Mouse (Mus musculus): Measurements from ENCODE around the gene Amd1.

- no peak for TF ChIP-seq REST (IDR thresholded peaks at IDR 0.05; ENCODE audit: insufficient read depth, insufficient read length)
- no peak for TF ChIP-seq MAX (IDR thresholded peaks at IDR 0.05; ENCODE audit: low read depth)
- no peak for TF ChIP-seq POLR2AphosphoS2 (IDR thresholded peaks at IDR 0.05; ENCODE audit: insufficient read length, low read depth)
- TF ChIP-seq MYOG (IDR thresholded peaks at IDR 0.05; ENCODE audit: control insufficient read depth in 1 of 3, insufficient read depth in 1 of 3, insufficient read length in 2 of 3, low read depth in 2 of 3), result no peak
- no peak for TF ChIP-seq USF1 (IDR thresholded peaks at IDR 0.05; ENCODE audit: low read depth)
- no peak for TF ChIP-seq POLR2A (IDR thresholded peaks at IDR 0.05; ENCODE audit: insufficient read length, low read depth)
- no peak for TF ChIP-seq SRF (IDR thresholded peaks at IDR 0.05; ENCODE audit: control insufficient read depth, insufficient read length, low read depth)
- no peak for TF ChIP-seq TCF12 (IDR thresholded peaks at IDR 0.05; ENCODE audit: insufficient read depth, poor library complexity, severe bottlenecking)
- TF ChIP-seq E2F4 (IDR thresholded peaks at IDR 0.05; ENCODE audit: insufficient read depth), result no peak
- TF ChIP-seq CEBPB (IDR thresholded peaks at IDR 0.05; ENCODE audit: insufficient read depth, poor library complexity, severe bottlenecking), result no peak
- TF ChIP-seq MYOD1 (IDR thresholded peaks at IDR 0.05; ENCODE audit: control insufficient read depth in 1 of 3, insufficient read length in 2 of 3, low read depth in 2 of 3), result no peak
- TF ChIP-seq TCF3 (IDR thresholded peaks at IDR 0.05; ENCODE audit: insufficient read length, low read depth), result no peak
Measured at GRCm38 (mm10) chr10:40281565-40281964, 20.4 kb downstream of the Amd1 start.
